Mouse (Mus musculus): ENCODE data around the gene 1700017B05Rik.

DNA sequence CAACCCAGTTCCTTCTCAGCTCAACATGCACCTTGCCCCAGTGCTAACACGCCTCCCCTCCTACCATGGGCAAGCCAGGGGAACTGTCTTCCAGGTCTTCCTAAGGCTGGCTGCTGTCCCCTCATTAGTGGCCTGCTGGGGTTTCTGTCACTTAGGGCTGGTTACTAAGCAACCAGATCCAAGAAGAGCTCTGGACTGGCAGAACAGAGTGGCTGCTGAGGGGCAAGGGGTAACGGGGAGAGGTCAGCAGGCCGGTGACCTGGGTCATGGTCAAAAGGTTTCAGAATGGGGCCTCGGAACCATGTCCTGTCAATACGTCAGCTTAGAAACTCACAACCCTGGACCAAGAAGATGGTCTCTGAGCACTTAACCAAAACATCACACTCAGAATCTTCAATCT is 5.0 kb upstream of the 1700017B05Rik start:
- TF ChIP-seq CTCF (IDR thresholded peaks at IDR 0.05; ENCODE audit: low read depth, low read length) (no peak), POLR2A (IDR thresholded peaks at IDR 0.05; ENCODE audit: borderline replicate concordance, low read depth, low read length) (no peak)
